ENCODE assay signal across 11 mouse cellular contexts in genomic region chr11:102763009-102763767, GRCm38 (mm10). TPM values are rescaled to one million over a fixed set of nuclear protein-coding genes. Genes with fewer than 3 reads are reported as not detected.
DNase-seq lines count a peak whose midpoint lies in the region; ATAC-seq and TF ChIP-seq lines count a peak whose summit lies in the region.
"Had no signal": no experiment of that assay in that cellular context is flagged by ENCODE, and none has a peak within 500 bp of the region (broad histone marks: within the 10 kb centered on the region; RNA-seq: fewer than 3 reads in every experiment).

No protein-coding gene starts in this region.

- no peak overlapping the region for H3K27ac ChIP-seq in forebrain, postnatal 0 days (ENCODE audit: low read depth, low read length)
- H3K27ac ChIP-seq in midbrain, embryonic 14.5 days (replicated peaks; ENCODE audit: low read depth, low read length) = 0 out of 2 replicates have a peak overlapping the region, but pooled peaks have one; percentile 2
- H3K27ac ChIP-seq: stomach, embryonic 15.5 days had no signal

- no peaks in the 10 kb centered on the region for H3K9me3 ChIP-seq in forebrain, postnatal 0 days (ENCODE audit: low read length)
- no peaks in the 10 kb centered on the region for H3K9me3 ChIP-seq in midbrain, embryonic 14.5 days (ENCODE audit: control insufficient read depth, low read length)
- H3K9me3 ChIP-seq: stomach, embryonic 15.5 days had no signal

- 0 out of 2 replicates have a peak overlapping the region, but pooled peaks have one; percentile 65 for H3K4me3 ChIP-seq in forebrain, postnatal 0 days (ENCODE audit: low read depth, low read length)
- H3K4me3 ChIP-seq in midbrain, embryonic 14.5 days (replicated peaks; ENCODE audit: low read depth, low read length) = 0 out of 2 replicates have a peak overlapping the region, but pooled peaks have one; percentile 3
- H3K4me3 ChIP-seq: stomach, embryonic 15.5 days had no signal

- peak overlapping the region; percentile 88 for H3K4me2 ChIP-seq in forebrain, postnatal 0 days (ENCODE audit: low read depth)
- peak overlapping the region; percentile 92 for H3K4me2 ChIP-seq in midbrain, embryonic 14.5 days (ENCODE audit: low read length)

- no peaks in the 10 kb centered on the region for H3K27me3 ChIP-seq in forebrain, postnatal 0 days (ENCODE audit: insufficient read depth, low read length)
- H3K27me3 ChIP-seq in midbrain, embryonic 14.5 days (ENCODE audit: control insufficient read depth, insufficient read depth, low read length) = no peaks in the 10 kb centered on the region
- H3K27me3 ChIP-seq: Patski had no signal

- 0 out of 2 replicates have a peak, but pooled peaks have one; percentile 29 for ATAC-seq in frontal cortex, adult (ENCODE audit: low TSS enrichment)
- ATAC-seq in forebrain, postnatal 0 days = no peak
- ATAC-seq in midbrain, embryonic 14.5 days (ENCODE audit: low FRiP score, low TSS enrichment) = no peak
- no peak for ATAC-seq in granulocyte monocyte progenitor cell, adult 5-6 weeks (replicated peaks; ENCODE audit: poor library complexity, severe bottlenecking)
- ATAC-seq: Patski had no signal

- no peak for TF ChIP-seq POLR2A in brain, embryonic 14.5 days (IDR thresholded peaks at IDR 0.05; ENCODE audit: borderline replicate concordance, extremely low read depth, insufficient read depth, insufficient read length, poor library complexity, severe bottlenecking)

- no peak for DNase-seq in frontal cortex, postnatal 36 days (ENCODE audit: low spot score in 2 of 2)
- DNase-seq in brain, embryonic 14.5 days (ENCODE audit: low read depth) = peak; percentile 56
- no peak for DNase-seq in forebrain, postnatal 0 days
- no peak for DNase-seq in midbrain, embryonic 14.5 days
- DNase-seq in right cerebral cortex, postnatal 36 days (ENCODE audit: low spot score in 2 of 2) = no peak
- no peak for DNase-seq in gastrocnemius, postnatal 10 days
- DNase-seq: lung, postnatal 36 days had no signal

- no peaks in the 10 kb centered on the region for H3K36me3 ChIP-seq in forebrain, postnatal 0 days (ENCODE audit: insufficient read depth)
- no peaks in the 10 kb centered on the region for H3K36me3 ChIP-seq in midbrain, embryonic 14.5 days (ENCODE audit: control insufficient read depth, insufficient read depth, low read length)
- H3K36me3 ChIP-seq: stomach, embryonic 15.5 days had no signal

- TF ChIP-seq CTCF in brain, embryonic 14.5 days (IDR thresholded peaks at IDR 0.05; ENCODE audit: borderline replicate concordance, extremely low read depth, insufficient read depth, insufficient read length) = no peak
- TF ChIP-seq CTCF in forebrain, postnatal 0 days (IDR thresholded peaks at IDR 0.05; ENCODE audit: low read depth) = no peak

- no peak overlapping the region; the same call in 1 of the 2 replicates for H3K9ac ChIP-seq in forebrain, postnatal 0 days
- H3K9ac ChIP-seq in midbrain, embryonic 14.5 days (replicated peaks; ENCODE audit: low read length) = no peak overlapping the region
- H3K9ac ChIP-seq: stomach, embryonic 15.5 days had no signal

- peaks cover 11% of the 10 kb centered on the region; the same call in 1 of the 2 replicates for H3K4me1 ChIP-seq in forebrain, postnatal 0 days (ENCODE audit: insufficient read depth)
- peaks cover 3% of the 10 kb centered on the region for H3K4me1 ChIP-seq in midbrain, embryonic 14.5 days (ENCODE audit: control insufficient read depth, insufficient read depth, low read length)

- WGBS in forebrain, postnatal 0 days = 60% methylated on average over 11 of the region's 11 CpGs
- 44% methylated on average over 11 of the region's 11 CpGs for WGBS in midbrain, embryonic 14.5 days

RNA-seq across cellular contexts. Expression of gene Adam11, which starts 1.9 kb away (rescaled TPM):
- polyA plus RNA-seq in brain, embryonic 14.5 days (2012; rRNA removed) = 48.4 and 64.1 TPM in 2 replicates
- 37.9 and 49.9 TPM in 2 replicates for total RNA-seq in forebrain, postnatal 0 days (2014; rRNA removed)
- 14.1 and 17.6 TPM in 2 replicates for polyA plus RNA-seq in forebrain, postnatal 0 days (2015; fragmentation: Nextera tagmentation; extraction: Ambion mirVana)
- polyA plus RNA-seq in midbrain, embryonic 14.5 days (2014; fragmentation: Nextera tagmentation; extraction: Ambion mirVana) = 18.2 and 24.1 TPM in 2 replicates
- total RNA-seq in granulocyte monocyte progenitor cell, adult 5-6 weeks (2014; fragmentation: Nextera tagmentation) = 9.4 TPM in 1 of 2 replicates, not detected in the other
- total RNA-seq in granulocyte monocyte progenitor cell, adult 5-6 weeks (2017) = 0.17 TPM in 1 of 2 replicates, not detected in the other
- total RNA-seq in gastrocnemius, postnatal 10 days (2021) = 1 to 10 TPM; 2.2 to 3.0 TPM

RNA-seq across cellular contexts. Expression of gene Gjc1, which starts 56.3 kb away (rescaled TPM):
- polyA plus RNA-seq in brain, embryonic 14.5 days (2012; rRNA removed) = 52.2 and 61.0 TPM in 2 replicates
- total RNA-seq in forebrain, postnatal 0 days (2014; rRNA removed) = 25.3 and 26.5 TPM in 2 replicates
- 22.6 and 24.1 TPM in 2 replicates for polyA plus RNA-seq in forebrain, postnatal 0 days (2015; fragmentation: Nextera tagmentation; extraction: Ambion mirVana)
- 32.0 and 33.9 TPM in 2 replicates for polyA plus RNA-seq in midbrain, embryonic 14.5 days (2014; fragmentation: Nextera tagmentation; extraction: Ambion mirVana)
- not detected in 2 replicates for total RNA-seq in granulocyte monocyte progenitor cell, adult 5-6 weeks (2014; fragmentation: Nextera tagmentation)
- not detected in 2 replicates for total RNA-seq in granulocyte monocyte progenitor cell, adult 5-6 weeks (2017)
- 10 to 100 TPM; 23.7 to 27.6 TPM for total RNA-seq in gastrocnemius, postnatal 10 days (2021)

Comparison
In these comparisons a context has a peak if more than half of its experiments do, and no peak if none do; other contexts are left out.
1. RNA of gene Gjc1, which starts 56.3 kb away (total RNA-seq): 23.7 to 27.6 TPM in gastrocnemius, postnatal 10 days and 25.3 to 26.5 TPM in forebrain, postnatal 0 days; not detected in granulocyte monocyte progenitor cell, adult 5-6 weeks; every median in the first group is over 10 times any median in the second.